Mouse (Mus musculus) liver, adult (tissue): ENCODE results near the gene Elof1.

Source experiments
- GATA4 ChIP-seq: IDR thresholded peaks from 2 replicates; pipeline ENCODE4 v1.6.1; 2014; ENCODE audit warnings: mild to moderate bottlenecking, low read length; ENCODE audit not compliant: insufficient replicate concordance

Elof1 gene

GRCm38 (mm10) chr9:22144304-22144965 is 27.5 kb upstream of the Elof1 start:
- TF ChIP-seq GATA4 = no peak

DNA sequence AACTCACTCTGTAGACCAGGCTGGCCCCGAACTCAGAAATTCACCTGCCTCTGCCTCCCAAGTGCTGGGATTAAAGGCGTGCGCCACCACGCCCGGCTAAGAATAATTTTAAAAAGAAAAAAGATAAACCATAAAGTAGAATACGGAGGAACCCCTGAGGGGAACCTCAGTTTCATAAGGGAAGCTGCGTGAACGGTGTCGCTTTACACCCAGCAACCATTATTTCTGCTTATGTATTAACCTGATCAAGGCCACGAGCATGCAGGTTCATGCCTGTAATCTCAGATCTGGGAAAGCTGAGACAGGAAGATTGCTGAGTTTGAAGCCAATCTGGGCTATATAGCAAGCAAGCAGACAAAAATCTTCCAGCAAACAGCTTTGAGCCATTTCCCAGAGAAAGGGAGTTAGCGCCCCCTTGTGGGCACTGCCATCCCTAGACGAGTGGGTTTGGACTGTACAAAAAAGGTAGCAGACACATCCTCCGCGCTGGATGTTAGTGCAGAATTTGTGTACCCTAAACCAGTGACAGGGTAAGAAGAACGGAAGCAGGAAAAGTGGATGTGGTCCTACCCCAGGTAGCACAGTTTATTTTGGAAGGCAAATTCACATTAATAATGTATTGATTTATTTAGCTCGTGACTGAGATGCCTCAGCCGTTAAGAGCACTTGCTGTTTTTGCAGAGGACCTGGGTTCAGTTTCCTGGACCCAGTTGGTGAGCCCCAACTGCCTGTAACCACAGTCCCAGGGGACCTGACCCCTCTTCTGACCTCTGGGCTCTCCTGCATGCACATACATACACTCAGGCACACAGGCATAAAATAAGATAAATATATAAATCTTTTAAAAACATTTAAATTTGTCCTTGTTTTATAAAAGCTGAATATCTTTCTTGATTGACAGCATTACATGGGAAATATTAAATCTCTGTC is 26.4 kb upstream of the Elof1 start:
- TF ChIP-seq GATA4 = no peak

DNA sequence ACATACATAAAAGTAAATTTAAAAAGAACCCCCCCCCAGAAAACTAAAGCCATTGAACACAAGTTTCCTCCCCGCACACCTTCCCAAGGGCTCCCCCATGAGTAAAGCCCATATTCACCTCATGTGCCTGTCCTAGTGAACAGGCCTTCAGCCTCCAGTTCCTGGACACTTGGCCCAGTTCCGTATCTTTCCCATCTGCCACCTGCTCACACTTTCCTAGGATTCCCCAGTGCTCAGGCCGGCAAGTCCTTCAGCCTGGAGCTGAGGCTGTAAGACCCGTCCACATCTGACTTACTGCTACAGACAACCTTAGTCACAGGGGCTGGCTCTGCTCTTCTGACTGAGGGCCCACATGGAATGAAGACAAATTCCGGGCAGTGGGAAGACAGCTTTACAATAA is 22.8 kb upstream of the Elof1 start:
- TF ChIP-seq GATA4 = no peak

DNA sequence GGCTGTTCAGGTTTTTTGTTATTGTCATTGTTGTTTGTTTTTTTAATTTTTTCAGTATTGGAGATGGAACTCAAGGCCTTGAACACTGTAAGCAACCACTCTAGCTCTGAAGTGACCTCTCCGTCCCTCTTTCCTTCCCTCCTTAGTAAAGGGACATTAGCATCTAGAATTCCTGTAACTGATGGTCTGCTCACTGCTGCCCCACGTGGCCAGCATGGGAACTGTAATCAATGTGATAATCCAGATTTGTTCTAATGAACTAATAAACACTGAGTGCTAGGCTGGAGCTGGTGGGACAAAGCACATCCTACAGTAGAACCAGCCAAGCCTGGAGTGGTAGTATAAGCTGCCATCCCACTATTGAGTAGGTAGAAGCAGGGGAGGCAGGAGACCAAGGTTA is 21.5 kb upstream of the Elof1 start:
- TF ChIP-seq GATA4 = no peak

DNA sequence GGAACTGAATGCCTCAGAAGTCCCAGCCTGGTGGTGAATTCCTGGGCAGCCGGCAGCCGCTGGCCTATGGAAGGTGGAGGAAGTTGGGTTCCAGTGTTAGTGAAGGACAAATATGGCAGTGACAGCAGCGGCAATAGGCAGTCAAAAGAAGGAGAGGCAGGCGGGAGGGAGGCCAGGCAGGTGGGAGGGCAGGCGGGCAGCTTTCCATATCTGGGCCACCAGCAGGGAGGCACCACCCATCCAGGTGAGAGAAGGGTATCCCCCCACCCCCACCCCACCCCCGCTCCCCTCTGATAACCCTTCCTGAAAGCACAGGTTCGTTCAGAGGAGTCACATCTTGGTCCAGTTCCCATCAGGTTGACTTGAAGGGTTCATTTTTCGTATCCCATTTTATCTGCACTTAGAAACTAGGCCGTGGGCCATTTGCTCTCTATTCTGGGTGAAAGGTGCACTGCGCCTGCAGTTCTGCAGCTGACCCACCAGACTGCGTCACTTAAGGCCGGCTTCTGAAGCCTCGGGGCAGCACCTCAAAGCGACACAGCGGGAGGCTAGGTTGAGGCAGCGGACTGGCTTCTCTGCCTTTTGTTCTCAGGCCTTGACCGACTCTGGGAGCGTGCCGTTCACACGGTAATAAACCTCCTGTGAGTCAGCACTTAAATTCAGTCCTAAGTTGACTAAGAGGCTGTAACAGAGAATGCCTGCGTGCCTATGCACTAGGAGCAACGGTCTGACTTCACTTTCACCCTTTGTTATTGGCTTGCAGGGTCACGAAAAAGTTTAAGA is 20.0 kb upstream of the Elof1 start:
- no peak for TF ChIP-seq GATA4

DNA sequence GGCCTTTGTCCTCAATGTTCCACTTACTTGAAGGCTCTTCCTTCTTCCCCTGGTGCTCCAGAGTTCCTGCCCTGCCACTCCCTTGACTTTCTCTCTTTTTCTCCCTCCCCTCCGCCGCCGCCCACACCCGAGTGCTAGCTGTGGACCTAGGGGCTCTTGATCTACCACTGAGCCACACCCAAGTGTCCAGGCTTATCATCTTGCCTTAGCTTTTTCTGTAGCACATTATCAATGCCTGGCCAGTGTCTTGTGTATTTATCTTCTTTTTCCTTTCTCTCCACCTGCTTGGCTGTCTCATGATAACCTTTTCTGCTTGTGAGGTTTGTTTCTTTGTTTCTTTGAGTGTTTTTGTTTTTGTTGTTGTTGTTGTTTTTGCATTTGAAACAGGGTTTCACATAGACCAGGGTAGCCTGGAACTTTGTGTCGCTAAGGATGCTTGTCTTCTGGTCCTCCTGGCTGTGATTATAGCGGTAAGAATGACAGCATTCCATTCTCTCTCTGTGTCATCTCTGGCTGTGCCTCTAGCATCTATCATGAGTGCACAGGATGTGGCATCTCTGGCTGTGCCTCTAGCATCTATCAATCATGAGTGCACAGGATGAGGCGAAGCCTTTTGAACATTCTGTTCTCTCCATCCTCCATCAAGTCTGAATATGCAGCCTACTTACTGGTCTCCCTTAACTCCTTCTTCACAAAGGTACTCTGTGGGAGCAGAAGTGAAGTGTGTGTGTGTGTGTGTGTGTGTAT is 18.8 kb upstream of the Elof1 start, which contains the start of gene Acp5:
Acp5 (minus strand) TSS at position 68 of the 747 bp plus-strand sequence.
- TF ChIP-seq GATA4 = no peak

DNA sequence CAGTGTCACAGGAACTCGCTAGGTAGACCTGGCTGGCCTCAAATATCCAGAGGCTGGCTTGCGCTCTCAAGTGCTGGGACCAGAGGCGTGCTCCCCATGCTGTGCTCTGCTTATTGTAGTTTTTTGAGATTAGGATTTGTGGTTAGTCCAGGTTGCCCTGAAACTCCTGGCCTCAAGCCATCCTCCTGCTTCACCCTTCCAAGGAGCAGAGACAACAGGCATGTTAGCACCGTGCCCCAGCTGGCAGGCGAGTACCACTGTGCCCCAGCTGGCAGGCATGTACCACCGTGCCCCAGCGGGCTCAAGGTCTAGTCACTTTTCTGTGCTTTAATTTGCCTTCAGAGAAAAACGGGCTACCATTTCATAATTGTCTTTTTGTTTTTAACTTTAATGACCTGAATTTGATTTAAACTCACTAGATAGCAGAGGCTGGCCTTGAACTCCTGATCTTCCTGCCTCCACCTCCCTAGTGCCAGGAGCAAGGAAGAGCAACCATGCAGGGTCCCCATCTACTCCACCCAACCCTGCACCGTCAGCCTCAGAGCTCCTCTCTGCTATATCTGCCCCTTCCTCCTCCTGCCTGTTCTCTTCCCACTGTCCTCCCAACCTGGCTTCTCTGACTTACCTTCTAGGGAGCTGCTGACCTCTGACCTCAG is 18.1 kb upstream of the Elof1 start:
- no peak for TF ChIP-seq GATA4

- TF ChIP-seq GATA4 = no peak
Measured at GRCm38 (mm10) chr9:22134246-22134890, 17.4 kb upstream of the Elof1 start.

DNA sequence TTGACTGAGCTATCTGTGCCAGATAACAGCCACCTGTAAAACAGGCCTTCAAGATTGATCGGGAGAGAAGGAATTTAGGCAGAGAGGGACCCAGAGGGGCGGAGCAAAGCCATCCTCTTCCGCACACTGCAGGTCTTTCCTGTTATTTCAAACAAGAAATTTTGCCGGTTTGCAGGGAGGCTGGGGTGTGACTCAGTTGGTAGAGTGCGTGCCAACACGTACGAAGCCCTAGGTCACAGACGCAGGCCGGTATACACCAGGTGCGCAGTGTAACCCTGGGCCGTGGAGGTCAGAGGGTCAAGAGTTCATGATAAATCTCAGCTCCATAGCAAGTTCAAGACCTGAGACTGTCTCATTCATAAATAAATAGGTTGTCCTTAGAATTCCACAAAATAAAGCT is 15.2 kb upstream of the Elof1 start:
- TF ChIP-seq GATA4 = no peak

- no peak for TF ChIP-seq GATA4
Measured at GRCm38 (mm10) chr9:22131226-22131981, 14.4 kb upstream of the Elof1 start.

- TF ChIP-seq GATA4 = no peak
Measured at GRCm38 (mm10) chr9:22125246-22126027, 8.5 kb upstream of the Elof1 start.

- no peak for TF ChIP-seq GATA4
Measured at GRCm38 (mm10) chr9:22124169-22124568, 7.2 kb upstream of the Elof1 start.
